8 mouse cellular contexts compared by ENCODE assay signal in the genomic region with DNA sequence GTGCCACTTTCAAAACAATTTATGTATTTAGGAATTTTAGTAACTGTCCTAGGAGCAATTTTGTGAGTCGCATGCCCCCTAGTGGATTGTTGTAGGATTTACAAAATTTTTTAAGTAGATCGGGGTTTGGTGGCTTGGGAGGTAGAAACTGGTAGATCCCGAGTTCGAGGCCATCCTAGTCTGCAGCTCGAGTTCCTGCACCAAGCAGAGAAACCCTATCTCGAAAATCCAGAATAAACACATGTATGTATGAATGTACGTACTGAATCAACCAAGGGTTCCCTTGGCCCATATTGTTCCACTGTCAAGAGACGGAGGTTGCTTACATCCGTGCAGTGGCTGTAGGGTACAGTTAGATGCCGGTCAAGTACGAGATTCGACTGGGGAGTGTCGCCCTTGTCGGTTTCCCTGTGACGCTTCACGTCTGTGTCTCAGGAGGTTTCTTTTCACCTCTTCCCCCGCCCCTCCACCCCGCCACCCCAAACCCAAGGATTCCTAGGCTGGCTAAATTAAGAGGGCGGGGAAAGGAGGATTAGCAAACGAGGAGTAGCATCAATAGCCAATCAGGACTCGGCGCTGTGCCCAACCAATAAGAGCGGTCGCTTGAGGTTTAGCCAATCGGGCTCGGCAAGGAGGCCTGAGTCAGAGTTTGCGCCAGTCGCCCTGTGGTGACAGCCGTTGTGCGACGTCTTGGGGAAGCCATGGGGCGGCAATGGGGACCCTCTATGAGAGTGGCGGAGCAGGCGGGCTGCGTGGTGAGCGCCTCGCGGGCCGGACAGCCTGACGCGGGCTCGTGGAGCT. TPM values are rescaled to one million over a fixed set of nuclear protein-coding genes. Genes with fewer than 3 reads are reported as not detected.
DNase-seq lines count a peak whose midpoint lies in the region; ATAC-seq lines count a peak whose summit lies in the region.

Gene Tysnd1, plus strand, starts transcription at position 645 of the 801 bp plus-strand sequence.

- peak within 1 kb of the TSS; percentile 53; the same call in 1 of the 2 replicates for H3K27ac ChIP-seq in lung, embryonic 16.5 days (ENCODE audit: low read length)

- under 1% methylated on average over 42 of the region's 42 CpGs for WGBS in lung, embryonic 16.5 days

- ATAC-seq in hematopoietic stem cell, adult 5-6 weeks (replicated peaks in 1 of 2; ENCODE audit: insufficient read depth in 1 of 2, low FRiP score in 2 of 2, low TSS enrichment in 1 of 2, low read depth in 1 of 2, poor library complexity in 2 of 2, severe bottlenecking in 2 of 2) = peak; percentile 98 to 100
- peak; percentile 96 for ATAC-seq in lung, embryonic 16.5 days (ENCODE audit: low read depth)

- no peaks in the 10 kb centered on the region for H3K9me3 ChIP-seq in lung, embryonic 16.5 days (ENCODE audit: control insufficient read depth, low read length)

- peak within 1 kb of the TSS; percentile 75 for H3K9ac ChIP-seq in lung, embryonic 16.5 days (ENCODE audit: low read length)

- H3K4me1 ChIP-seq in lung, embryonic 16.5 days (replicated peaks; ENCODE audit: control insufficient read depth, insufficient read depth, low read length) = peaks cover 13% of the 10 kb centered on the region

- H3K36me3 ChIP-seq in lung, embryonic 16.5 days (ENCODE audit: control insufficient read depth, insufficient read depth, low read length) = peaks cover 23% of the 10 kb centered on the region

- H3K4me3 ChIP-seq in lung, embryonic 16.5 days (ENCODE audit: low read length) = peak within 1 kb of the TSS; percentile 95

- H3K27me3 ChIP-seq in lung, embryonic 16.5 days (ENCODE audit: control insufficient read depth, insufficient read depth, low read depth, low read length) = no peaks in the 10 kb centered on the region

- H3K4me2 ChIP-seq in lung, embryonic 16.5 days (ENCODE audit: low read depth, low read length) = peak within 1 kb of the TSS; percentile 100

- DNase-seq in MEL-GATA-1-ER (ENCODE audit: extremely low read depth, low read depth) = peak; percentile 98
- DNase-seq in cerebellum, adult 8-10 months = peak; percentile 94
- DNase-seq in forelimb bud, embryonic 11.5 days (ENCODE audit: low read depth, low spot score) = peak; percentile 96
- DNase-seq in layer of hippocampus, adult 9-10 months (ENCODE audit: low spot score) = peak; percentile 91
- DNase-seq in ovary, postnatal 10 days (ENCODE audit: low spot score) = peak; percentile 95
- peak; percentile 88 to 93 for DNase-seq in thymus, postnatal 10 days (ENCODE audit: low spot score in 2 of 2)

RNA-seq across cellular contexts. Expression of gene Tysnd1, which starts in this region (rescaled TPM):
- total RNA-seq in hematopoietic stem cell, adult 5-6 weeks (2017) = 14.5 and 15.8 TPM in 2 replicates
- polyA plus RNA-seq in lung, embryonic 16.5 days (2015; fragmentation: Nextera tagmentation; extraction: Ambion mirVana) = 17.8 and 19.2 TPM in 2 replicates

Comparison
In these comparisons a context has a peak if more than half of its experiments do, and no peak if none do; other contexts are left out.
1. Peak in every context shown above with its lines: DNase-seq, ATAC-seq, H3K4me3 ChIP-seq and H3K27ac ChIP-seq.